Mouse (Mus musculus) MEL (cell line): ENCODE results near the gene Sema6b. TPM values are rescaled to one million over a fixed set of nuclear protein-coding genes. Genes with fewer than 3 reads are reported as not detected.

Source experiments
- DNase-seq: peaks from one replicate; pipeline ENCODE4 v3.0.0; 2011; ENCODE audit warnings: low read depth, low spot score
- H3K27ac ChIP-seq: 2 replicates; pipeline ENCODE4 v1.5.1; 2012; ENCODE audit warnings: low read depth, mild to moderate bottlenecking, control low read depth, low read length, moderate library complexity; ENCODE audit not compliant: control insufficient read depth
- H3K27me3 ChIP-seq, 2 experiments: fragments of 150-350 bp in 1 of 2; sonication (generic) in 1 of 2; 2 replicates each; pipeline ENCODE4 v1.6.1; 2012; ENCODE audit warnings: low read length in 2 of 2, mild to moderate bottlenecking in 2 of 2, improper control_type of control experiment in 1 of 2, moderate library complexity in 1 of 2; ENCODE audit not compliant: insufficient read depth in 2 of 2, control insufficient read depth in 1 of 2
- H3K36me3 ChIP-seq, 2 experiments: 2 replicates each; pipeline ENCODE4 v1.6.1; 2012 to 2014; ENCODE audit warnings: low read length in 2 of 2, improper control_type of control experiment in 1 of 2, inconsistent platforms in 1 of 2, mild to moderate bottlenecking in 1 of 2; ENCODE audit not compliant: insufficient read depth in 2 of 2, control insufficient read depth in 1 of 2
- H3K4me1 ChIP-seq, 2 experiments: fragments of 150-350 bp in 1 of 2; sonication (generic) in 1 of 2; 2 replicates each; pipeline ENCODE4 v1.6.1; 2012; ENCODE audit warnings: low read length in 2 of 2, improper control_type of control experiment in 1 of 2, mild to moderate bottlenecking in 1 of 2; ENCODE audit not compliant: insufficient read depth in 2 of 2, control insufficient read depth in 1 of 2
- H3K4me3 ChIP-seq, 2 experiments: fragments of 150-350 bp in 1 of 2; sonication (generic) in 1 of 2; 2 replicates each; pipeline ENCODE4 v1.5.1; 2012; ENCODE audit warnings: low read depth in 2 of 2, low read length in 2 of 2, mild to moderate bottlenecking in 2 of 2, moderate library complexity in 2 of 2, control low read depth in 1 of 2, improper control_type of control experiment in 1 of 2; ENCODE audit not compliant: control insufficient read depth in 1 of 2, insufficient read depth in 1 of 2
- H3K79me2 ChIP-seq: 2 replicates; pipeline ENCODE4 v1.6.1; 2012; ENCODE audit warnings: mild to moderate bottlenecking, low read length, moderate library complexity; ENCODE audit not compliant: control insufficient read depth, poor library complexity, insufficient read depth
- H3K9ac ChIP-seq: 2 replicates; pipeline ENCODE4 v1.6.1; 2012; ENCODE audit warnings: low read depth, mild to moderate bottlenecking, control low read depth, low read length, moderate library complexity; ENCODE audit not compliant: control insufficient read depth, poor library complexity, severe bottlenecking
- H3K9me3 ChIP-seq: fragments of 150-350 bp; sonication (generic); replicated peaks from 2 replicates; pipeline ENCODE4 v1.6.1; 2012; ENCODE audit warnings: mild to moderate bottlenecking, low read length, improper control_type of control experiment, moderate library complexity; ENCODE audit not compliant: insufficient read depth
- BHLHE40 ChIP-seq: IDR thresholded peaks from 2 replicates; pipeline ENCODE4 v1.6.1; 2012; ENCODE audit warnings: low read depth, mild to moderate bottlenecking, inconsistent platforms, low read length, improper control_type of control experiment, borderline replicate concordance
- CHD1 ChIP-seq: IDR thresholded peaks from 2 replicates; pipeline ENCODE4 v1.6.1; 2012; ENCODE audit warnings: low read depth, mild to moderate bottlenecking, inconsistent platforms, low read length, improper control_type of control experiment
- CHD2 ChIP-seq: IDR thresholded peaks from 2 replicates; pipeline ENCODE4 v1.6.1; 2011; ENCODE audit warnings: low read length, improper control_type of control experiment
- ELF1 ChIP-seq: IDR thresholded peaks from 2 replicates; pipeline ENCODE4 v1.6.1; 2014; ENCODE audit warnings: low read depth, mild to moderate bottlenecking, inconsistent platforms, low read length, improper control_type of control experiment, moderate library complexity
- ETS1 ChIP-seq: IDR thresholded peaks from 2 replicates; pipeline ENCODE4 v1.6.1; 2012; ENCODE audit warnings: low read depth, mild to moderate bottlenecking, inconsistent platforms, low read length, improper control_type of control experiment, moderate library complexity
- HCFC1 ChIP-seq: IDR thresholded peaks from 2 replicates; pipeline ENCODE4 v1.6.1; 2012; ENCODE audit warnings: low read depth, mild to moderate bottlenecking, inconsistent platforms, low read length, improper control_type of control experiment, moderate library complexity
- KAT2A ChIP-seq: conservative IDR thresholded peaks from 2 replicates; pipeline ENCODE4 v1.6.1; 2012; ENCODE audit warnings: low read depth, low read length, improper control_type of control experiment, inconsistent platforms
- MAFK ChIP-seq: IDR thresholded peaks from 2 replicates; pipeline ENCODE4 v1.6.1; 2011; ENCODE audit warnings: low read depth, mild to moderate bottlenecking, low read length, improper control_type of control experiment, borderline replicate concordance
- MAX ChIP-seq: IDR thresholded peaks from 2 replicates; pipeline ENCODE4 v1.6.1; 2011; ENCODE audit warnings: low read length, improper control_type of control experiment
- MAZ ChIP-seq: IDR thresholded peaks from 2 replicates; pipeline ENCODE4 v1.6.1; 2012; ENCODE audit warnings: low read depth, mild to moderate bottlenecking, inconsistent platforms, low read length, improper control_type of control experiment
- MXI1 ChIP-seq: IDR thresholded peaks from 2 replicates; pipeline ENCODE4 v1.6.1; 2011; ENCODE audit warnings: mild to moderate bottlenecking, low read depth, low read length, improper control_type of control experiment
- MYB ChIP-seq: IDR thresholded peaks from 2 replicates; pipeline ENCODE4 v1.6.1; 2011; ENCODE audit warnings: mild to moderate bottlenecking, low read depth, low read length, improper control_type of control experiment
- NELFE ChIP-seq: IDR thresholded peaks from 2 replicates; pipeline ENCODE4 v1.6.1; 2011; ENCODE audit warnings: low read depth, low read length, improper control_type of control experiment
- NRF1 ChIP-seq: IDR thresholded peaks from 2 replicates; pipeline ENCODE4 v1.6.1; 2014; ENCODE audit warnings: low read depth, mild to moderate bottlenecking, inconsistent platforms, low read length, improper control_type of control experiment, moderate library complexity; ENCODE audit not compliant: poor library complexity, insufficient read depth, severe bottlenecking
- POLR2A ChIP-seq, 2 experiments: IDR thresholded peaks; 2 replicates each; pipeline ENCODE4 v1.6.1; 2011 to 2012; ENCODE audit warnings: low read length in 2 of 2, mild to moderate bottlenecking in 2 of 2, control low read depth in 1 of 2, improper control_type of control experiment in 1 of 2, low read depth in 1 of 2, moderate library complexity in 1 of 2; ENCODE audit not compliant: control insufficient read depth in 1 of 2, insufficient read depth in 1 of 2, poor library complexity in 1 of 2
- POLR2AphosphoS2 ChIP-seq: IDR thresholded peaks from 2 replicates; pipeline ENCODE4 v1.6.1; 2011; ENCODE audit warnings: low read length, improper control_type of control experiment
- POLR2AphosphoS5 ChIP-seq: IDR thresholded peaks from 2 replicates; pipeline ENCODE4 v1.6.1; 2012; ENCODE audit warnings: low read depth, borderline replicate concordance, mild to moderate bottlenecking, inconsistent platforms, low read length, moderate library complexity, mixed read lengths
- SIN3A ChIP-seq: IDR thresholded peaks from 2 replicates; pipeline ENCODE4 v1.6.1; 2012; ENCODE audit warnings: low read length, improper control_type of control experiment, inconsistent platforms
- TBP ChIP-seq: IDR thresholded peaks from 2 replicates; pipeline ENCODE4 v1.8.0; 2011; ENCODE audit warnings: low read depth, low read length, improper control_type of control experiment
- UBTF ChIP-seq: IDR thresholded peaks from 2 replicates; pipeline ENCODE4 v1.6.1; 2012; ENCODE audit warnings: low read depth, mild to moderate bottlenecking, inconsistent platforms, low read length, improper control_type of control experiment, moderate library complexity, borderline replicate concordance; ENCODE audit not compliant: insufficient read depth
- USF1 ChIP-seq: IDR thresholded peaks from 2 replicates; pipeline ENCODE4 v1.6.1; 2014; ENCODE audit warnings: low read depth, mild to moderate bottlenecking, inconsistent platforms, low read length, improper control_type of control experiment, moderate library complexity
- USF2 ChIP-seq, 2 experiments: IDR thresholded peaks; 2 replicates each; pipeline ENCODE4 v1.6.1; 2011 to 2012; ENCODE audit warnings: improper control_type of control experiment in 2 of 2, low read length in 2 of 2, borderline replicate concordance in 1 of 2, inconsistent platforms in 1 of 2, low read depth in 1 of 2, mild to moderate bottlenecking in 1 of 2; ENCODE audit not compliant: insufficient read depth in 1 of 2
- ZC3H11A ChIP-seq: IDR thresholded peaks from 2 replicates; pipeline ENCODE4 v1.6.1; 2012; ENCODE audit warnings: low read depth, mild to moderate bottlenecking, inconsistent platforms, low read length, improper control_type of control experiment
- ZKSCAN1 ChIP-seq: IDR thresholded peaks from 2 replicates; pipeline ENCODE4 v1.6.1; 2012; ENCODE audit warnings: low read depth, mild to moderate bottlenecking, inconsistent platforms, low read length, improper control_type of control experiment, moderate library complexity
- polyA plus RNA-seq, 2 experiments: library from polyadenylated mRNA; stranded (reverse) in 1 of 2; unstranded in 1 of 2; fragments of >175 nt in 1 of 2; fragments of >200 nt in 1 of 2; gene quantifications; 2 replicates each; pipeline versions ENCODE4 v1.2.1 to v1.2.4; 2012; ENCODE audit warnings: low replicate concordance in 2 of 2, low read depth in 1 of 2; ENCODE audit not compliant: insufficient read length in 2 of 2, insufficient read depth in 1 of 2, missing spikeins in 1 of 2
- total RNA-seq: library from RNA; depleted of rRNA; stranded (reverse); fragments of 300-350 nt; gene quantifications from 2 replicates; pipeline ENCODE4 v1.2.3, GENCODE M21; 2012

Gene Sema6b
- total and polyA plus RNA-seq, 3 experiments: 7.7 to 16.8 TPM; not detected in 1

DNA sequence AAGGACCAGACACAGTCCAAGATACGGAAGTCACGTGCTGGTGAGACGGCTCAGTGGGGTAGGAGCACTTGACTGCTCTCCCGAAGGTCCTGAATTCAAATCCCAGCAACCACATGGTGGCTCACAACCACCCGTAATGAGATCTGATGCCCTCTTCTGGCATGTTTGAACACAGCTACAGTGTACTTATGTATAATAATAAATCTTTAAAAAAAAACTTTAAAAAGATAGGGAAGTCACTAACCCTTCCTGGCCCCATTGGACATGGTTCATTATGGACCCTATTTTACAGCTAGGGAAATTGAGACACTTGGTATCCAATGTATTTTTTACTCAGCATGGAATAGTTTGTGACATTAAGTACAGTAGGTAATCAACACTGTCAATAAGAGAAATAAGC is 62.6 kb downstream of the Sema6b start (continued):
- TF ChIP-seq SIN3A: no peak; the same call in 1 of the 2 replicates

DNA sequence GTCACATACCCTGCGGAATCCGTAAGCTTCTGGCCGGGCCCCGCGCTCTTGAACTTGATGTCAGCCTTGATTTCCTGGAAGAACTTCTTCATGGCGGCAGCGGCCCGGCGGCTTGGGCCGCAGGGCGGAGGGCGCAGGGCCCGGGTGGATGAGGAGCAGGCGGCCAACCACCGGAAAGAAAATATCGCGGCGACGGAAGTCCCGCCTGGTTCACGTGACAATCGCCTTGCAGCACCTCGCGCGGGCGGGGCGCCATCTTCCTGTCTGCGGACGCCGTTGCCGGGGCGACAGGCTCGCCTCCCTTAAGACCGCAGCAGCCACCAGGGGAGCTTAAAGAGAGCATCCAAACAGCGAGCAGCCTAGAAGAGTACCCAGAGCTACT is 65.3 kb downstream of the Sema6b start, which contains the start of gene Ubxn6:
TSS of gene Ubxn6 (minus strand) at position 202 of the 382 bp plus-strand sequence.
- H3K27ac ChIP-seq: peak within 1 kb of the TSS; percentile 95
- H3K79me2 ChIP-seq: peaks cover 4% of the 10 kb centered on the region
- TF ChIP-seq NRF1: 0 out of 2 replicates have a peak, but pooled peaks have one; percentile 7
- TF ChIP-seq BHLHE40: peak; percentile 99
- TF ChIP-seq MAX: peak; percentile 88
- TF ChIP-seq POLR2AphosphoS5: no peak
- TF ChIP-seq MYB: no peak
- TF ChIP-seq CHD1: no peak
- no peak; the same call in 1 of the 2 replicates for TF ChIP-seq KAT2A
- peak; percentile 99 for TF ChIP-seq SIN3A
- peak; percentile 85 for TF ChIP-seq ELF1
- TF ChIP-seq TBP: 0 out of 2 replicates have a peak, but pooled peaks have one; percentile 39
- TF ChIP-seq USF2 (IDR thresholded peaks at IDR 0.05; ENCODE audit: borderline replicate concordance in 1 of 2, insufficient read depth in 1 of 2, low read depth in 1 of 2, low read length in 2 of 2): peak in 1 of 2 experiments; percentile 71; a peak in 2 of 4 replicates
- TF ChIP-seq ETS1: peak; percentile 51; the same call in 1 of the 2 replicates
- no peak for TF ChIP-seq ZKSCAN1
- peak; percentile 89 for TF ChIP-seq HCFC1
- TF ChIP-seq NELFE: peak; percentile 46; the same call in 1 of the 2 replicates
- TF ChIP-seq POLR2A (IDR thresholded peaks at IDR 0.05; ENCODE audit: control insufficient read depth in 1 of 2, insufficient read depth in 1 of 2, low read depth in 1 of 2, low read length in 2 of 2, poor library complexity in 1 of 2): peak; percentile 75 to 77; a peak in 3 of 4 replicates
- no peak; the same call in 1 of the 2 replicates for TF ChIP-seq POLR2AphosphoS2
- TF ChIP-seq CHD2: no peak; the same call in 1 of the 2 replicates
- no peak for TF ChIP-seq MAFK
- TF ChIP-seq MXI1: peak; percentile 96
- TF ChIP-seq USF1: peak; percentile 97
- peak; percentile 96 for TF ChIP-seq MAZ
- no peak for TF ChIP-seq ZC3H11A
- TF ChIP-seq UBTF: no peak
- peaks cover 0 to 6% of the 10 kb centered on the region in 2 experiments; a peak in 2 of 4 replicates for H3K36me3 ChIP-seq
- H3K9me3 ChIP-seq: no peaks in the 10 kb centered on the region
- H3K4me3 ChIP-seq: peak within 1 kb of the TSS; percentile 88 to 92
- DNase-seq: peak; percentile 98
- no peaks in the 10 kb centered on the region for H3K27me3 ChIP-seq
- peaks cover 0 to 15% of the 10 kb centered on the region in 2 experiments; a peak in 2 of 4 replicates for H3K4me1 ChIP-seq
- peak within 1 kb of the TSS; percentile 95 for H3K9ac ChIP-seq
